Mouse (Mus musculus): ENCODE measurements at regions not wholly inside any gene's neighbourhood (a gene's known extent, or its start where the extent isn't known, plus 50 kb on each side); places are given as distances from the start of the nearest gene placed in this dataset.

DNA sequence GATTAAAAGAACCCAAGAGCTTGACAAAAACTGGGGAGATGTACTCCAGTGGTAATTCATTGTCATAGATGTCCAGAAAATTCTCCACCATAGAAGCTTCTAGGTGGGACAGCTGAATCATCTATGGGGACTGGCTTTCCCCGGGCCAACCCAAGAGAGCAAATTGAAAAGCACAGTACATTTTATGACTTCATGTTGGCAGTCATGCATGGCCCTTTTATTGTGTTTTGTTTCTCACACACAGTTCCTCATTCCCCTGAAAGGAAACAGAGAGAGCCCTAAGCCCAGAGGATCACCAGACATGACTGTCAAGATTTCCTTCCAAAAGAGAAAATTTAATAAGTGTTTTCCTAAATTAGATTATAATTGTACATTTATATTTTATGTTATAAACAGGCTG is 306.9 kb upstream of the Cited2 start:
- ATAC-seq (replicated peaks; ENCODE audit: low FRiP score): no peak
- H3K4me1 ChIP-seq: peaks cover 7% of the 10 kb centered on the region; the same call in 1 of the 2 replicates
- no peaks in the 10 kb centered on the region for H3K27me3 ChIP-seq
- 34% methylated on average over 1 of the region's 1 CpGs for WGBS
- H3K4me3 ChIP-seq (replicated peaks): no peak overlapping the region
- H3K4me2 ChIP-seq: no peak overlapping the region
- no peaks in the 10 kb centered on the region for H3K36me3 ChIP-seq
- H3K9me3 ChIP-seq (replicated peaks): no peaks in the 10 kb centered on the region
- H3K27ac ChIP-seq: no peak overlapping the region
- no peak overlapping the region for H3K9ac ChIP-seq

DNA sequence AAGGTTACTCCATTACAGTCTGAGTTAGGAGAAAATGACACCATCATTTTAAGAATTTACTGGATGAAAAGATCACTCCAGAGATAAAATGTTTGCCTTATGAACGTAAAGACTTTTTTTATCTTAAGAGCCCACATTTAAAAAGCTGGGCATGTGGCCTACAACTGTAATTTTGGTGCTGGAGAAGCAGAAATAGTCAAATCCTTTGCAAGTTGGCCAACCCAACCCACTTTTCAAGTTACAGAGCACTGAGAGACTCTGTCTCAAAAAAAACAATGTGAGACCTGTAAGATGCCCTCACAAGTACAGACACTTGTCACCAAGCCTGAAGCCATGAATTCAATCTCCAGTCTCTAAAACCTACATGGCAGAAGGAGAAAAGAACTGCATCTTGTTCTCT is 305.6 kb upstream of the Cited2 start:
- Histone ChIP-seq H3K27me3 (no peaks in the 10 kb centered on the region), H3K4me2 (no peak overlapping the region)

DNA sequence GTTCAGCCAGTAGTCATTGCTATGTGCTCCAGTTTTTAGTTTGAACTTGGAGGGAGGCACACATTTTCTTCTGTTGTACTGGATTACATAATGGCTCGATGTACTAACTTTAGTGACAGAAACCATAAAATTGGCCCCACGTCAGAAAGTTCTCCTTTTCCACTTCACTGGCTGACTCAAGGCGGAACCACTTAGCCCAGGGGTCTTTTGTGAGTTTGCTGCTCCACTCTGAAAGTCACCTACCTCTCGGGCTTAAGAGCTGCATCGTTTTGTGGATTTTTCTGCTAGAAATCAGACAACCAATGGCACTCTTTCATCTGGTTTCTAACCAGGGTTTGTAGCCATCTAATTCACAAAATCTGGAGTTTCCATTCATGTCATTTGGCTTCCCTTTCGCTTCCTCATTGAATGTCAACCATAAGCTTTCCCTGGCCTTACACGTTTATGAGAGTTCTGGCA is 304.8 kb upstream of the Cited2 start:
- Histone ChIP-seq H3K27ac (no peak overlapping the region), H3K4me2 (no peak overlapping the region), H3K9me3 (replicated peaks) (no peaks in the 10 kb centered on the region), H3K27me3 (no peaks in the 10 kb centered on the region), H3K36me3 (no peaks in the 10 kb centered on the region), H3K9ac (no peak overlapping the region), H3K4me3 (replicated peaks) (no peak overlapping the region), H3K4me1 (0 out of 2 replicates have a peak, but pooled peaks cover 4% of the 10 kb centered on the region)
- WGBS: 55% methylated on average over 7 of the region's 7 CpGs
- no peak for ATAC-seq (replicated peaks; ENCODE audit: low FRiP score)

More for the DNA sequence above, 305.6 kb upstream of the Cited2 start:
- H3K4me1 ChIP-seq: 0 out of 2 replicates have a peak, but pooled peaks cover 4% of the 10 kb centered on the region
- 74% methylated on average over 1 of the region's 1 CpGs for WGBS
- no peak overlapping the region for H3K27ac ChIP-seq
- no peak overlapping the region for H3K4me3 ChIP-seq (replicated peaks)
- H3K9ac ChIP-seq: no peak overlapping the region
- no peak for ATAC-seq (replicated peaks; ENCODE audit: low FRiP score)
- no peaks in the 10 kb centered on the region for H3K36me3 ChIP-seq
- H3K9me3 ChIP-seq (replicated peaks): no peaks in the 10 kb centered on the region

DNA sequence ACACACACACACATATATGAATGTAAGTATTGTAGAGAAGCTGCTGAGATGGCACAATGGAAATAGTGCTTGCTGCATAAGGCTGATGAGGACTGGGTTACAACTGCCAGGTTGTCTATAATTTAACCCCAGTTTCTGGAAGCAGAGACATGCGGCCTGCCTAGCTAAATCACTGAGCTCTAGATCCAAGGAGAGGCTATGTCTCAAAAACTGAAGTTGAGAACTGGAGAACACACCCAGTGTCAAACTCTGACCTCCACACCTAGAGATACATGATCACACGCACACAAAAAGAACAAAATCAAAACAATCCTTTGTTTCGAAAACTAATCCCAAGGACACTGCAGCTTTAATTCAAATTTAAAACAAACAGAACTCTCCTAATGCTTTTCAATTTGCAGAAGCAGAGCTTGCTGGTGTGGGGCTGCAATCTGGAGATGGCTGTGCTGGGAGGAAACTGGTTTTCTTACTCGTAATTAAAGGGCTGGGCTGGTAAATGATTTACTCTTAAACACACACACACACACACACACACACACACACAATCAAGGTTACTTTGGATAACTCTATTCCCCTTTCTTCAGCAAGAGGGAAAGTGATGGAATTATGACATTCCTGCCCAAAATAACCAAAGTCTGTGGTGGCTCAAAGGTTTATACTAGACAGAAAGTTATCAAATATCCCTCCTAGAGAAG is 299.3 kb upstream of the Cited2 start:
- Histone ChIP-seq H3K27ac (peak overlapping the region; percentile 65), H3K36me3 (no peaks in the 10 kb centered on the region), H3K4me1 (0 out of 2 replicates have a peak, but pooled peaks cover 4% of the 10 kb centered on the region), H3K4me2 (no peak overlapping the region), H3K9ac (no peak overlapping the region), H3K27me3 (no peaks in the 10 kb centered on the region), H3K4me3 (replicated peaks) (no peak overlapping the region), H3K9me3 (replicated peaks) (no peaks in the 10 kb centered on the region)
- WGBS: 35% methylated on average over 4 of the region's 4 CpGs
- 0 out of 2 replicates have a peak, but pooled peaks have one; percentile 61 for ATAC-seq (replicated peaks; ENCODE audit: low FRiP score)

DNA sequence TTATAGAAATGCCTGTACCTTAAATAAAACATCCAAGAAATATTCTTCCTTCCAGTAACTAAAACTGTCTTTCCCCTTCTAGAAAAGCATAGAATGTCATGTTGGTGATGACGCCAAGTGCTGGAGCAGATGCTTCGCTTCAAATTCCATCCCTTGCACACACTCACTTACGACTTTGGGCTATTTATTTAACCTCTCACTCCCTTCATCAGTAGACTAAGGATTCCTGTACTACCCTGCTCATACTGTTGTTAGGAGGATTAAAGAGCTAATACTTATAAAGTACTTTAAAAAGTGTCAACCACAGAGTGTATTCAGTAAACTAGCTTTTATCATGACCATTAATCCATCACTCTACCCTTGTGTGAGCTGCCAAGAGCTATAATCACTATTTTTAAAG is 296.8 kb upstream of the Cited2 start:
- H3K4me2 ChIP-seq: no peak overlapping the region
- 24% methylated on average over 3 of the region's 3 CpGs for WGBS
- H3K9me3 ChIP-seq (replicated peaks): no peaks in the 10 kb centered on the region
- H3K4me3 ChIP-seq (replicated peaks): no peak overlapping the region
- no peak overlapping the region for H3K9ac ChIP-seq
- no peak overlapping the region for H3K27ac ChIP-seq
- peak; percentile 73 for ATAC-seq (replicated peaks; ENCODE audit: low FRiP score)
- H3K4me1 ChIP-seq: 0 out of 2 replicates have a peak, but pooled peaks cover 4% of the 10 kb centered on the region
- no peaks in the 10 kb centered on the region for H3K36me3 ChIP-seq
- H3K27me3 ChIP-seq: no peaks in the 10 kb centered on the region

DNA sequence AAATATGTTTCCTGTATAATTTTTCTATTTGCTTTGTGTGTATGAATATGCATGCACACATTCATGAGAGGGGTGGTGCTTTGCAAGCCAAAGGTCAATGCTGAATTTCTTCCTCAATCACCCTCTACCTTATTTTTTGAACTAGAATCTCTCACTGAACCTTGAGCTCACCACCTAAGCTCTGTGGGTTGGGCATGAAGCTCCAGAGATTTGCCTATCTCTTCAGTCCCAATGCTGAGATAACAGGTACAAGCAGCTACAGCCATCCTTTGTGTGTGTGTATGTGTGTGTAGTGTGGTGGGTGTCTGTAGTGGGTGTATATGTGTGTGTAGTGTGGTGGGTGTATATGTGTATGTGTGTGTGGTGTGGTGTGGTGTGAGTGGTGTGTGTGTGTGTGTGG is 295.7 kb upstream of the Cited2 start:
- Histone ChIP-seq H3K4me3 (replicated peaks) (no peak overlapping the region), H3K36me3 (no peaks in the 10 kb centered on the region)
- ATAC-seq (replicated peaks; ENCODE audit: low FRiP score): no peak

DNA sequence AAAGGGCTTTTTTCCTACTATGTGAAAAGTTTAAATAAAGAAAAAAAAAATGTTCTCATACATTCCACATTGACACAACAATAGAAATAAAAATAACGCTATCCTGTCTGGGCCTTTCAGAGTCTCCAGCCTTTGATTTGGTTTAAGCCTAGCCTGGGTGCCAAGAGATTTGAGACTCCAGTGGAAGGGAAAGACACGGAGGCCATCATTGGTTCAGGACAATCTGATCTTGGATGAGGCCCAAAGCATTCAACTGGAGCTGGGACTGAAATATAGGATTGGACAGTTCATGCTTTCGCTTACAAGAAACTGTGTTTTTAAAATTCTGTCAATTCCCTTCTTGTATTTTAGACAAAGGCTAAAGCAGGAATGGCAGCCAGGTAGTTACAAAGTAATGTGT is 294.7 kb upstream of the Cited2 start:
- H3K9me3 ChIP-seq (replicated peaks): no peaks in the 10 kb centered on the region
- H3K4me2 ChIP-seq: no peak overlapping the region
- H3K4me3 ChIP-seq (replicated peaks): no peak overlapping the region
- H3K4me1 ChIP-seq: 0 out of 2 replicates have a peak, but pooled peaks cover 4% of the 10 kb centered on the region
- H3K9ac ChIP-seq: no peak overlapping the region
- H3K27ac ChIP-seq: no peak overlapping the region
- no peak for ATAC-seq (replicated peaks; ENCODE audit: low FRiP score)
- no peaks in the 10 kb centered on the region for H3K27me3 ChIP-seq
- no peaks in the 10 kb centered on the region for H3K36me3 ChIP-seq
- WGBS: 57% methylated on average over 3 of the region's 3 CpGs

More for the DNA sequence above, 295.7 kb upstream of the Cited2 start:
- Histone ChIP-seq H3K9ac (no peak overlapping the region), H3K27ac (no peak overlapping the region), H3K4me2 (no peak overlapping the region), H3K27me3 (no peaks in the 10 kb centered on the region), H3K4me1 (0 out of 2 replicates have a peak, but pooled peaks cover 4% of the 10 kb centered on the region), H3K9me3 (replicated peaks) (no peaks in the 10 kb centered on the region)

DNA sequence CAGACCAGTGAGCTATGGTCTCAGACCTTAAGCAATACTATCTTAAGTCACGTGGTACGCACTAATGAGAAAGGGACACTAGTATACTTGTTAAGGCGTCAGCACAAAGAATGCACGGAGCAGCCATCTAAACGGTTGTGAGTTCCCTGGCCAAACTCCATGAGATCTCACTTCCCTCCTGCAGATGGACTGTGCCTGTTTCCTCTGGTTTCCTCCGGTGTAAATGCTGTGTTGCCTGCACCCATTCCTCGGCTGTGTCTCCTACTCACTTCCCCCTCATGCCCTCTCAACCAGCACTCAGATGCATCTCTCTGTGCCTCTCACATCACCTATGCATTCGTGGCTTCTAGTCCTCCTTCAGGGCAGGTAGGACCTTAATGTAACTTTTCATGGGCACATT is 291.9 kb upstream of the Cited2 start:
- H3K4me3 ChIP-seq (replicated peaks): no peak overlapping the region
- no peak overlapping the region for H3K9ac ChIP-seq
- 73% methylated on average over 8 of the region's 8 CpGs for WGBS
- no peaks in the 10 kb centered on the region for H3K27me3 ChIP-seq
- H3K27ac ChIP-seq: no peak overlapping the region
- H3K4me2 ChIP-seq: no peak overlapping the region
- H3K36me3 ChIP-seq: no peaks in the 10 kb centered on the region
- 0 out of 2 replicates have a peak, but pooled peaks cover 2% of the 10 kb centered on the region for H3K4me1 ChIP-seq
- no peaks in the 10 kb centered on the region for H3K9me3 ChIP-seq (replicated peaks)
- ATAC-seq (replicated peaks; ENCODE audit: low FRiP score): no peak

DNA sequence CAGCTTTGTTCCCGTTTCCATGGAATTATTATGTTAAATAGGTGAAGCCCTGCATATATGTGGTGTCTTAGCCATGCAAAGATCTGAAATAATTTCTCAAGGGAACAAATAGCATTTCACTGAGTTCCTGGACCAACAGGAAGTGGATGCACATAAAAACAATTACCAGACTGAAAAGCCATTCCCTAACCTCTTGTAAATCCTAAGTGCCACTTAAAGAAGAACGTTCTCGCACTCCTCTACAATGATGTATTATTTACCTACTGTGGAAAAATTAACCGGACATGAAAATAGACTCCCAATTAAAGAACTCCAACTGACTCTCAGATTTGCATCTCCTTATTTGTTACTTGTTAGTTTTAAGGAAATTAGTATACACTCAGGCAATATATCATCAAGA is 288.9 kb upstream of the Cited2 start:
- H3K4me3 ChIP-seq (replicated peaks): no peak overlapping the region
- H3K9me3 ChIP-seq (replicated peaks): no peaks in the 10 kb centered on the region
- no peak overlapping the region for H3K9ac ChIP-seq
- no peaks in the 10 kb centered on the region for H3K36me3 ChIP-seq
- WGBS: 56% methylated on average over 4 of the region's 4 CpGs
- ATAC-seq (replicated peaks; ENCODE audit: low FRiP score): no peak
- H3K4me2 ChIP-seq: no peak overlapping the region
- no peaks in the 10 kb centered on the region for H3K27me3 ChIP-seq
- H3K4me1 ChIP-seq: no peaks in the 10 kb centered on the region
- H3K27ac ChIP-seq: no peak overlapping the region

DNA sequence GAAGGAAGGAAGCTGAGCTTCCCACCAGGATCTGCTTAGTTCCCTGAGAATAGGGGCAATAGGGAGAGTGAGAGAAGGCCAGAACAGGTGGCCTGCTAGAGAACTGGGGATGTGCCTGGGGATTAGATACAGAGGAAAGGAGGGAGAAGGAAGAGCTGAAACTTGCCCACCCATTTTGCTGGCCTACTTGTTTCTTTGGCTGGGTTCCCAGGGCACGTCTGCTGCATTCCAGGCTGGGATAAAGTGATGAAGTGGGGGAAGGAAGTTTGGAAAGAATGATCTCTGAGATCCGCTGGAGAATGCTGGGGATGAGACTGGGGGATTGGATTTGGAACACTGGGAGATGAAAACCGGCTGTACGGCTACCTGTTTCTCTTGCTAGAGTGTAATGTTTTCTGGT is 272.8 kb upstream of the Cited2 start:
- no peak for ATAC-seq (replicated peaks; ENCODE audit: low FRiP score)
- Histone ChIP-seq H3K36me3 (no peaks in the 10 kb centered on the region), H3K27me3 (no peaks in the 10 kb centered on the region), H3K27ac (no peak overlapping the region), H3K4me3 (replicated peaks) (no peak overlapping the region), H3K9ac (no peak overlapping the region), H3K4me1 (no peaks in the 10 kb centered on the region), H3K9me3 (replicated peaks) (no peaks in the 10 kb centered on the region), H3K4me2 (no peak overlapping the region)
- 73% methylated on average over 4 of the region's 4 CpGs for WGBS

DNA sequence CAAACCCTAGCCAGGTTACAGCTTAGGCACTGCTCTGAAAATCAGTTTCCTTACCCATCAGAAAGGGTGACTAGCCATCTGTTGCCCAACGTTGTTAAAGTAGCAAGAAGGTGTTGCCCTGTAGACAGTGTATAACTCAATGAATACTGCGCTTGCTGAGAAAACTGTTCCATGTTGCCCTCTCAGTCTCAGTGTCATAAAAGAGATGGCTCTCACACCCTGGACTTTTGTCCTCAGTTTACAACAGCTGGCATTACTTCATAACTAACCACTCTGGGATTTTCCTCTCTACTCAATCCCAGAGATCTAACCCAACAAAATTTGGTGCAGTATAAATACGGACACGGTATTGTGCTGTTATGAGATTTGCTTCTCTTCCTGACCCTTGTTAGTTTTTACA is 252.1 kb upstream of the Cited2 start:
- Histone ChIP-seq H3K27ac (no peak overlapping the region), H3K9ac (no peak overlapping the region), H3K4me1 (peaks cover 6% of the 10 kb centered on the region), H3K9me3 (replicated peaks) (no peaks in the 10 kb centered on the region), H3K4me3 (replicated peaks) (no peak overlapping the region), H3K36me3 (no peaks in the 10 kb centered on the region), H3K27me3 (no peaks in the 10 kb centered on the region), H3K4me2 (no peak overlapping the region)
- ATAC-seq (replicated peaks; ENCODE audit: low FRiP score): no peak
- 70% methylated on average over 4 of the region's 4 CpGs for WGBS

DNA sequence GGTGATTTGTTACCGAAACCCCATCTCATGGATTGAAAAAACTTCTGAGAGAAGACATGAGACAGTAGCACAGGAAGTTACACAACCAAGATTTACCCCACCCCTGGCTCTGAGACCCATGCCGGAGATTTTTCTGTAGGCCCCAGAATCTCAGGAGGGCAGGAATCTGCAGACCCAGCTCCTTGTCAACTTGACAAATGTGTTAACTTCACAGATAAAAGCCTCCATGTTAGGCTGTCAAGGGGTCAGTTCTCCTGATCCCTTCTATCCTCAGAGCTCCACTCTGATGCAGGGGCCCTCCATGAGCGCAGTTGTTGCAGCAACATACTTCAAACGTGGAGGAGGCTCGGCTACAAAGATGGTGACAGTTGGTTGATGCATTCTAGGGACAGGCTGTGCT is 250.5 kb upstream of the Cited2 start:
- no peak for ATAC-seq (replicated peaks; ENCODE audit: low FRiP score)
- 37% methylated on average over 5 of the region's 5 CpGs for WGBS

DNA sequence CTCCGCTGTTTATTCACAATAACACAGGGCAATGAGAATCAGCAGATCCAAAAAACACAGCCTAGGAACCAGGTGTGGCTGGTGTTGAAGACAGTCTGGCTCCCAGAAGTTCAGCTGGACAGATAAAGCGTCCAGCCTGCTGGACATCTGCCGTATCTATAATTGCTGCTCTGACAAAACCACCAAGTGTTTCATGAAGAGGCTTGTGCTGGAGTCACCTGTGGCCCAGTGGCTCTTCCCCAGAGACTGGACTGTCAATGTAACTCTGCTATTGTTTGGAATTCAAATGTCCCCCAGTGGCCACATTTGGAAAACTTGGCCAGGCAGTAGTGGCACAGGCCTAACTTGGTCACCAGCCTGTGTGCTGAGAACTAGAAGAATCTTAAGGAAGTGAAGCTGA is 247.0 kb upstream of the Cited2 start:
- no peak overlapping the region for H3K4me3 ChIP-seq (replicated peaks)
- H3K4me1 ChIP-seq: peaks cover 6% of the 10 kb centered on the region
- ATAC-seq (replicated peaks; ENCODE audit: low FRiP score): no peak
- no peaks in the 10 kb centered on the region for H3K27me3 ChIP-seq
- H3K9ac ChIP-seq: no peak overlapping the region
- no peak overlapping the region for H3K27ac ChIP-seq
- H3K9me3 ChIP-seq (replicated peaks): no peaks in the 10 kb centered on the region
- 92% methylated on average over 3 of the region's 3 CpGs for WGBS
- H3K36me3 ChIP-seq: no peaks in the 10 kb centered on the region
- H3K4me2 ChIP-seq: no peak overlapping the region

More for the DNA sequence above, 250.5 kb upstream of the Cited2 start:
- H3K36me3 ChIP-seq: no peaks in the 10 kb centered on the region
- no peak overlapping the region for H3K4me2 ChIP-seq
- no peak overlapping the region for H3K27ac ChIP-seq
- peaks cover 6% of the 10 kb centered on the region for H3K4me1 ChIP-seq
- H3K9me3 ChIP-seq (replicated peaks): no peaks in the 10 kb centered on the region
- H3K9ac ChIP-seq: no peak overlapping the region
- H3K4me3 ChIP-seq (replicated peaks): no peak overlapping the region
- H3K27me3 ChIP-seq: no peaks in the 10 kb centered on the region
